Mouse (Mus musculus) kidney, embryonic 15.5 days (tissue): ENCODE results near the gene Lcn5. TPM values are rescaled to one million over a fixed set of nuclear protein-coding genes. Genes with fewer than 3 reads are reported as not detected.

Experiments used
- ATAC-seq: fragments of 200-750 bp; cut with Nextera tagmentation; replicated peaks from 2 replicates; pipeline ENCODE4 v1.8.0; 2017; ENCODE audit warnings: moderate TSS enrichment; ENCODE audit not compliant: low FRiP score
- H3K27ac ChIP-seq: fragments of 300-500 bp; sonication (generic); 2 replicates; pipeline ENCODE4 v1.5.1; 2015; ENCODE audit warnings: mild to moderate bottlenecking, inconsistent platforms
- H3K27me3 ChIP-seq: fragments of 300-500 bp; sonication (generic); 2 replicates; pipeline ENCODE4 v1.6.1; 2015; ENCODE audit warnings: inconsistent platforms
- H3K36me3 ChIP-seq: fragments of 300-500 bp; sonication (generic); 2 replicates; pipeline ENCODE4 v1.6.1; 2015; ENCODE audit warnings: inconsistent platforms
- H3K4me1 ChIP-seq: fragments of 300-500 bp; sonication (generic); 2 replicates; pipeline ENCODE4 v1.6.1; 2015; ENCODE audit warnings: inconsistent platforms
- H3K4me2 ChIP-seq: fragments of 300-500 bp; sonication (generic); 2 replicates; pipeline ENCODE4 v1.6.1; 2015; ENCODE audit warnings: moderate library complexity, mild to moderate bottlenecking, inconsistent platforms
- H3K4me3 ChIP-seq: fragments of 300-500 bp; sonication (generic); replicated peaks from 2 replicates; pipeline ENCODE4 v1.5.1; 2015; ENCODE audit warnings: mild to moderate bottlenecking, inconsistent platforms
- H3K9ac ChIP-seq: fragments of 300-500 bp; sonication (generic); 2 replicates; pipeline ENCODE4 v1.6.1; 2015; ENCODE audit warnings: mild to moderate bottlenecking, inconsistent platforms
- H3K9me3 ChIP-seq: fragments of 300-500 bp; sonication (generic); replicated peaks from 2 replicates; pipeline ENCODE4 v1.6.1; 2016; ENCODE audit warnings: inconsistent platforms
- WGBS: fragments of 180-500 bp; shearing (Covaris S2); methylation state at CpG from one replicate; pipeline ENCODE4 v1.1.7; 2015; ENCODE audit warnings: mixed read lengths; 5-methylcytosine and 5-hydroxymethylcytosine counted together
- polyA plus RNA-seq: library from polyadenylated mRNA; unstranded; fragments of >200 nt; fragmentation: Nextera tagmentation; extraction: Ambion mirVana; gene quantifications from 2 replicates; pipeline ENCODE4 v1.2.1, GENCODE M21; 2015

The Lcn5 gene
- polyA plus RNA-seq = not detected in 2 replicates

GRCm38 (mm10) chr2:25657652-25658051 is at the start of gene Lcn5:
TSS of gene Lcn5 (plus strand) at chr2:25657952.
- ATAC-seq = no peak
- H3K27me3 ChIP-seq = no peaks in the 10 kb centered on the region

GRCm38 (mm10) chr2:25608671-25609070 is 49.1 kb upstream of the Lcn5 start:
- H3K4me2 ChIP-seq = peak overlapping the region; percentile 58
- ATAC-seq = 0 out of 2 replicates have a peak, but pooled peaks have one; percentile 10
- 67% methylated on average over 10 of the region's 10 CpGs for WGBS
- peak overlapping the region; percentile 92 for H3K27ac ChIP-seq
- no peaks in the 10 kb centered on the region for H3K9me3 ChIP-seq
- H3K27me3 ChIP-seq = no peaks in the 10 kb centered on the region
- peak overlapping the region; percentile 79 for H3K4me3 ChIP-seq
- 0 out of 2 replicates have a peak overlapping the region, but pooled peaks have one; percentile 81 for H3K9ac ChIP-seq
- H3K4me1 ChIP-seq = peaks cover 20% of the 10 kb centered on the region
- peaks cover 6% of the 10 kb centered on the region for H3K36me3 ChIP-seq

More at GRCm38 (mm10) chr2:25657652-25658051, at the start of gene Lcn5:
- Histone ChIP-seq H3K4me3 (no peak within 1 kb of the TSS), H3K9me3 (no peaks in the 10 kb centered on the region), H3K36me3 (no peaks in the 10 kb centered on the region), H3K9ac (no peak within 1 kb of the TSS), H3K4me1 (0 out of 2 replicates have a peak, but pooled peaks cover 4% of the 10 kb centered on the region), H3K27ac (no peak within 1 kb of the TSS), H3K4me2 (no peak within 1 kb of the TSS)

GRCm38 (mm10) chr2:25616398-25616797 is 41.4 kb upstream of the Lcn5 start:
- Histone ChIP-seq H3K27ac (no peak overlapping the region), H3K27me3 (peaks cover 37% of the 10 kb centered on the region), H3K4me2 (peak overlapping the region; percentile 52), H3K9me3 (no peaks in the 10 kb centered on the region), H3K36me3 (no peaks in the 10 kb centered on the region), H3K4me1 (peaks cover 20% of the 10 kb centered on the region), H3K4me3 (peak overlapping the region; percentile 16), H3K9ac (0 out of 2 replicates have a peak overlapping the region, but pooled peaks have one; percentile 4)
- ATAC-seq = peak; percentile 27; the same call in 1 of the 2 replicates
- WGBS = 18% methylated on average over 22 of the region's 22 CpGs

GRCm38 (mm10) chr2:25617578-25617977 is 40.2 kb upstream of the Lcn5 start, which contains the start of gene Ccdc183:
TSS of gene Ccdc183 (minus strand) at chr2:25617678.
- peak within 1 kb of the TSS; percentile 52 for H3K4me2 ChIP-seq
- H3K4me1 ChIP-seq = peaks cover 26% of the 10 kb centered on the region
- H3K36me3 ChIP-seq = no peaks in the 10 kb centered on the region
- 71% methylated on average over 3 of the region's 3 CpGs for WGBS
- no peaks in the 10 kb centered on the region for H3K9me3 ChIP-seq
- H3K9ac ChIP-seq = 0 out of 2 replicates have a peak within 1 kb of the TSS, but pooled peaks have one; percentile 4
- no peak within 1 kb of the TSS for H3K4me3 ChIP-seq
- ATAC-seq = no peak
- peaks cover 37% of the 10 kb centered on the region for H3K27me3 ChIP-seq
- H3K27ac ChIP-seq = no peak within 1 kb of the TSS

- no peaks in the 10 kb centered on the region for H3K9me3 ChIP-seq
- no peak overlapping the region for H3K4me3 ChIP-seq
- ATAC-seq = no peak
- H3K4me1 ChIP-seq = peaks cover 26% of the 10 kb centered on the region
- peak overlapping the region; percentile 93 for H3K4me2 ChIP-seq
- H3K27ac ChIP-seq = no peak overlapping the region
- H3K36me3 ChIP-seq = no peaks in the 10 kb centered on the region
- H3K27me3 ChIP-seq = peaks cover 26% of the 10 kb centered on the region
- WGBS = 60% methylated on average over 6 of the region's 6 CpGs
- H3K9ac ChIP-seq = no peak overlapping the region
These were observed 37.4 kb upstream of the Lcn5 start for GRCm38 (mm10) chr2:25620386-25620785.

GRCm38 (mm10) chr2:25620852-25621228 is 36.9 kb upstream of the Lcn5 start:
- H3K4me3 ChIP-seq = no peak overlapping the region
- ATAC-seq = no peak
- H3K27me3 ChIP-seq = peaks cover 22% of the 10 kb centered on the region
- no peaks in the 10 kb centered on the region for H3K9me3 ChIP-seq
- peak overlapping the region; percentile 93 for H3K4me2 ChIP-seq
- no peaks in the 10 kb centered on the region for H3K36me3 ChIP-seq
- peak overlapping the region; percentile 84; the same call in 1 of the 2 replicates for H3K27ac ChIP-seq
- WGBS = 84% methylated on average over 4 of the region's 4 CpGs
- peaks cover 24% of the 10 kb centered on the region for H3K4me1 ChIP-seq
- no peak overlapping the region for H3K9ac ChIP-seq

GRCm38 (mm10) chr2:25621229-25622200 is 36.2 kb upstream of the Lcn5 start, which contains the start of gene Tmem141:
TSS of gene Tmem141 (minus strand) at chr2:25622005.
- Histone ChIP-seq H3K4me3 (peak within 1 kb of the TSS; percentile 56), H3K27ac (peak within 1 kb of the TSS; percentile 84), H3K4me1 (peaks cover 17% of the 10 kb centered on the region), H3K27me3 (peaks cover 15% of the 10 kb centered on the region), H3K4me2 (peak within 1 kb of the TSS; percentile 93), H3K36me3 (no peaks in the 10 kb centered on the region), H3K9ac (peak within 1 kb of the TSS; percentile 52), H3K9me3 (no peaks in the 10 kb centered on the region)
- 7% methylated on average over 34 of the region's 34 CpGs for WGBS
- peak; percentile 93 for ATAC-seq

GRCm38 (mm10) chr2:25625986-25626385 is 31.8 kb upstream of the Lcn5 start:
- no peak overlapping the region for H3K4me2 ChIP-seq
- H3K36me3 ChIP-seq = no peaks in the 10 kb centered on the region
- no peaks in the 10 kb centered on the region for H3K27me3 ChIP-seq
- H3K9ac ChIP-seq = no peak overlapping the region
- peaks cover 11% of the 10 kb centered on the region; the same call in 1 of the 2 replicates for H3K4me1 ChIP-seq
- 41% methylated on average over 5 of the region's 5 CpGs for WGBS
- H3K9me3 ChIP-seq = no peaks in the 10 kb centered on the region
- H3K27ac ChIP-seq = no peak overlapping the region
- ATAC-seq = no peak
- no peak overlapping the region for H3K4me3 ChIP-seq

- Histone ChIP-seq H3K36me3 (no peaks in the 10 kb centered on the region), H3K4me2 (no peak within 1 kb of the TSS), H3K4me1 (no peaks in the 10 kb centered on the region), H3K4me3 (no peak within 1 kb of the TSS), H3K27ac (no peak within 1 kb of the TSS), H3K9ac (no peak within 1 kb of the TSS), H3K9me3 (no peaks in the 10 kb centered on the region), H3K27me3 (no peaks in the 10 kb centered on the region)
- no peak for ATAC-seq
- 71% methylated on average over 6 of the region's 6 CpGs for WGBS
These were observed 29.9 kb upstream of the Lcn5 start, which contains the start of gene Fcna for GRCm38 (mm10) chr2:25627811-25628210. TSS of gene Fcna (minus strand) at chr2:25628030.

- Histone ChIP-seq H3K4me2 (no peak overlapping the region), H3K27ac (no peak overlapping the region), H3K4me3 (no peak overlapping the region), H3K9me3 (no peaks in the 10 kb centered on the region), H3K4me1 (no peaks in the 10 kb centered on the region), H3K9ac (no peak overlapping the region), H3K27me3 (no peaks in the 10 kb centered on the region), H3K36me3 (no peaks in the 10 kb centered on the region)
- ATAC-seq = no peak
- whole genome bisulfite sequencing = 27% methylated on average over 4 of the region's 4 CpGs
These were observed 29.0 kb upstream of the Lcn5 start for GRCm38 (mm10) chr2:25628738-25629137.

- WGBS = 77% methylated on average over 3 of the region's 3 CpGs
- no peak for ATAC-seq
- no peaks in the 10 kb centered on the region for H3K36me3 ChIP-seq
These were observed 24.1 kb upstream of the Lcn5 start for GRCm38 (mm10) chr2:25633616-25634015.

GRCm38 (mm10) chr2:25634046-25634445 is 23.7 kb upstream of the Lcn5 start:
- H3K9ac ChIP-seq = no peak overlapping the region
- H3K36me3 ChIP-seq = no peaks in the 10 kb centered on the region
- H3K4me1 ChIP-seq = no peaks in the 10 kb centered on the region
- H3K27me3 ChIP-seq = no peaks in the 10 kb centered on the region
- H3K9me3 ChIP-seq = no peaks in the 10 kb centered on the region
- 53% methylated on average over 1 of the region's 1 CpGs for WGBS
- no peak overlapping the region for H3K4me3 ChIP-seq
- no peak for ATAC-seq
- H3K27ac ChIP-seq = no peak overlapping the region
- H3K4me2 ChIP-seq = no peak overlapping the region

More at GRCm38 (mm10) chr2:25633616-25634015, 24.1 kb upstream of the Lcn5 start:
- H3K9me3 ChIP-seq = no peaks in the 10 kb centered on the region
- H3K4me2 ChIP-seq = no peak overlapping the region
- H3K4me1 ChIP-seq = no peaks in the 10 kb centered on the region
- no peak overlapping the region for H3K4me3 ChIP-seq
- H3K27me3 ChIP-seq = no peaks in the 10 kb centered on the region
- no peak overlapping the region for H3K9ac ChIP-seq
- H3K27ac ChIP-seq = no peak overlapping the region
